In genomic region chr6:34013469-34013868, GRCm38 (mm10) we compare ENCODE assay signal across 1 mouse cellular context.
TF ChIP-seq lines count a peak whose summit lies in the region.

No protein-coding gene starts in this region.

TF ChIP-seq in CH12.LX, 34 proteins besides CTCF, POLR2A, EP300 and RAD21 (continued from another document):
- TF ChIP-seq SMC3 (IDR thresholded peaks at IDR 0.05; ENCODE audit: low read depth, low read length) (no peak), ZC3H11A (IDR thresholded peaks at IDR 0.05; ENCODE audit: low read depth, low read length) (no peak), USF2 (conservative IDR thresholded peaks at IDR 0.05; ENCODE audit: low read depth, low read length) (no peak), UBTF (IDR thresholded peaks at IDR 0.05; ENCODE audit: low read depth, low read length) (no peak), JUN (IDR thresholded peaks at IDR 0.05; ENCODE audit: insufficient read depth, low read depth, low read length) (no peak), E2F4 (IDR thresholded peaks at IDR 0.05; ENCODE audit: insufficient replicate concordance, low read depth, low read length) (no peak), USF1 (IDR thresholded peaks at IDR 0.05; ENCODE audit: low read depth, low read length) (no peak), CHD1 (IDR thresholded peaks at IDR 0.05; ENCODE audit: low read depth, low read length) (no peak), TBP (conservative IDR thresholded peaks at IDR 0.05; ENCODE audit: low read depth, low read length) (no peak), CHD2 (IDR thresholded peaks at IDR 0.05; ENCODE audit: low read length) (no peak), MEF2A (IDR thresholded peaks at IDR 0.05; ENCODE audit: borderline replicate concordance, low read depth, low read length) (no peak), PAX5 (IDR thresholded peaks at IDR 0.05; ENCODE audit: low read length) (no peak), NRF1 (IDR thresholded peaks at IDR 0.05; ENCODE audit: low read depth, low read length) (no peak)
